Mouse (Mus musculus): ENCODE data around the gene Slc6a3. TPM values are rescaled to one million over a fixed set of nuclear protein-coding genes. Genes with fewer than 3 reads are reported as not detected.

Slc6a3 gene
- total RNA-seq, 2 experiments from 2014 or later: not detected

DNA sequence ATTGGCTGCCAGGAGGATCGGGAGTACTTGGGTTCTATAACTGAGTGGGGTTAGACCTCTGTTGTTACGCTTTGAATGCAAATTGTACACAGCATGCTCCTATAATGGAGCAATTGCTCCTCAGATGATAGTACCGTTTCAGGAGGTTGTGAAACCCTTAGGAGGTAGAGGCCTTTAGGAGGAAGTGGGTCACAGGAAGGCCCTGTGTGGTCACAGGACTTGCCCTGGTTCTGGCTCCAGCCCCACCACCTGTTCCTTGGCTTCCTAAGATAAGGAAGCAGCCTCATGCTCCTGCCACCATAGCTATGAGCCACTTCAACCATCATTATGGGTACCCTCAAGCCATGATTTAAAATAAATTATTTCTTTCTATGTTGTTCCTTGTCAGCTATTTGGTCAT is 54.9 kb downstream of the Slc6a3 start:
- no peak for DNase-seq

DNA sequence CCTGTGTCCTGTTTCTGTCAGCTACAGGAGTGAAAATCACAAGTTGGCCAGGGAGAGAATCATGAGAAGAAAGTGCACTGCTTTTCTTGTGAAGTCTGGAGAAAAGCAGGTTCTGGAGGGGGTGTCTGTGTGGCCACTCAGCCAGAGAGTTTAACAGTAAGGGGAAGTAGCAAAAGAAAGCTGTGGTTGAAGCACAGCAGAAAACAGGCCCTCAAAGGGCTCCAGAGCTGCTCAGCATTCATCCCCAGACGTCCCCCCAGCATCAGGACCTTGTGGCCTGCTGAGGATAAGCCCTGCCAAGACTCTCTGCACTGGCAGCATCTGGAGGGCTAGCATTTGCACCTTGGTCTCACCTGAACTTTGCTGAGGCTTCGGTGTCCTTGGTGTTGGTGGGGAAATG is 56.0 kb downstream of the Slc6a3 start:
- no peak for DNase-seq

- DNase-seq: no peak
Measured at GRCm38 (mm10) chr13:73596276-73596675, 59.7 kb downstream of the Slc6a3 start.

DNA sequence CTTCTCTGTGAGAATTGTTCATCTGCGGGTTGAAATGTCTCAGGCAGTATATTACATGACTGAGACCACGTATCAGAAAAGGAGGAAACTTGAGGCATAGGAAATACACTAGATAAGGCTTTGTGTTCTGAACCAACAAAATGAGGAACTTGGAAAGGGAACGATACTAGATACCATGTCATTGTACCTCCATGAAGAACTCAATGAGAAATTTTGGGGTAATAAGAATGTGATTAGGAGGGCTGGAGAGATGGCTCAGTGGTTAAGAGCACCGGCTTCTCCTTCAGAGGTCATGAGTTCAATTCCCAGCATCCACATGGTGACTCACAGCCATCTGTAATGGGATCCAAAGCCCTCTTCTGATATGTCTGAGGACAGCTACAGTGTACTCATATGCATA is 63.7 kb downstream of the Slc6a3 start:
- DNase-seq: no peak

DNA sequence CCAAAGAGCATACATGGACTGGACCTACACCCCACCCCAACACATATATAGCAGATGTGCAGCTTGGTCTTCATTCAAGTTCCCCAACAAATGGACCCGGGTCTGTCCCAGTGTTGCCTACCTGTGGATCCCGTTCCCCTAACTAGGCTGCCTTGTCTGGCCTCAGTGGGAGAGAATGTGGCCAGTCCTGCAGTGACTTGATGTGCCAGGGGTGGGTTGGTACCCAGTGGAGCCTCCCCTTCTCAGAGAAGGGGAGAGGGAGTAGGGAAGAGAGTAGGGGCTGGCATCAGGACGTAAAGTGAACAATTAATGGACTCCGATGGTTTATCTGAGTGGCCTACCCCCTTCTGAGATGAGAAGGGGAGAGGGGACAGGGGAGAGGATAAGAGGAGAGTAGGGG is 66.5 kb downstream of the Slc6a3 start:
- DNase-seq: no peak

DNA sequence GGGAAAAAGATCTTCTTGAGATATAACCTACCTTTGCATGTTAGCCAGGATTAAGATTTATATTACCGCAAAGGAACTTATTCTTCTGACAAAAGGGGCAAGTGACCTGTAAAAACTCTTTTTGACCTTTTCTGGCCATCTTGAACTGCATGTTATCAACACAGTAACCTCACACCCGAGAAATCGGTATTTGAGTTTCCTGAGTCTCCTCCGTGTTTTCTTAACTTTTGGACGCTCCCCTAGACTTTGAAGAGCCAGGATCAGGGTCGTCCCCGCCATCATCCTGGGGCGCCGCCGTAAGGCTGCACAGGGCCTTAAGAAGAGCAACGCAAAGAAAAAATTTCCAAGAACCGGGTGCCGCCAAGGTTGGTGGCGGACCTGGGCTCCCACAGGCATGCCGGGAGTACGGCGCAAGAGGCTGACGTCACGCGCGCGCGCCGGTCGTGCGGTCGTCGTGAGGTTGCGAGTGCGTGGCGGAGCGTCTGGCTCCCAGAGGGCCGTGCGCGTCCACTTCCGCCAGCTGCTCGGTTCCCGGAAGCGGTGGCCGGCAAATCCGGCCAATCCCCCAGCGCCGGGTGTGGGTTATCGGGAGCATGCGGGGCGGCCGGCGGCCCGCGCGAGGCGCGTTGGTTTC is 67.1 kb downstream of the Slc6a3 start, which contains the start of gene Clptm1l:
Gene Clptm1l (plus strand): TSS at position 485 of the 634 bp plus-strand sequence.
- peak; percentile 97 to 98 for DNase-seq

- no peak for DNase-seq
Measured at GRCm38 (mm10) chr13:73604156-73604957, 67.8 kb downstream of the Slc6a3 start.

- peak; percentile 42 to 62 for DNase-seq
Measured at GRCm38 (mm10) chr13:73618406-73618805, 81.9 kb downstream of the Slc6a3 start.

DNA sequence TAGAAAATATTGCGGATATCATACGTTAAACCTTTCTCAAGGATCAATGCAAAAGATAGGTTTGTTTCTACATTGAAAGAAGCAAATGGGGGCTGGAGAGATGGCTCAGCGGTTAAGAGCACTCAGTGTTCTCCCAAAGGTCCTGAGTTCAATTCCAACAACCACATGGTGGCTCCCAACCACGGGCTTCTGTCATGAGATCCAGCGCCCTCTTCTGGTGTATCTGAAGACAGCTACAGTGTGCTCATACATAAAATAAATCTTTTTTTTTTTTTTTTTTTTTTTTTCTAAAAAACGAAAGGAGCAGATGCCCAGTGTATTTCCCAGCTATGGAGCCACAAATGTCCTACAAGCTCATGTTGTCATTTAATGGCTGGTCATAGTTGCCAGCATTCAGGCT is 84.1 kb downstream of the Slc6a3 start:
- DNase-seq: no peak

GRCm38 (mm10) chr13:73626410-73626744 is 89.8 kb downstream of the Slc6a3 start:
- DNase-seq: no peak

DNA sequence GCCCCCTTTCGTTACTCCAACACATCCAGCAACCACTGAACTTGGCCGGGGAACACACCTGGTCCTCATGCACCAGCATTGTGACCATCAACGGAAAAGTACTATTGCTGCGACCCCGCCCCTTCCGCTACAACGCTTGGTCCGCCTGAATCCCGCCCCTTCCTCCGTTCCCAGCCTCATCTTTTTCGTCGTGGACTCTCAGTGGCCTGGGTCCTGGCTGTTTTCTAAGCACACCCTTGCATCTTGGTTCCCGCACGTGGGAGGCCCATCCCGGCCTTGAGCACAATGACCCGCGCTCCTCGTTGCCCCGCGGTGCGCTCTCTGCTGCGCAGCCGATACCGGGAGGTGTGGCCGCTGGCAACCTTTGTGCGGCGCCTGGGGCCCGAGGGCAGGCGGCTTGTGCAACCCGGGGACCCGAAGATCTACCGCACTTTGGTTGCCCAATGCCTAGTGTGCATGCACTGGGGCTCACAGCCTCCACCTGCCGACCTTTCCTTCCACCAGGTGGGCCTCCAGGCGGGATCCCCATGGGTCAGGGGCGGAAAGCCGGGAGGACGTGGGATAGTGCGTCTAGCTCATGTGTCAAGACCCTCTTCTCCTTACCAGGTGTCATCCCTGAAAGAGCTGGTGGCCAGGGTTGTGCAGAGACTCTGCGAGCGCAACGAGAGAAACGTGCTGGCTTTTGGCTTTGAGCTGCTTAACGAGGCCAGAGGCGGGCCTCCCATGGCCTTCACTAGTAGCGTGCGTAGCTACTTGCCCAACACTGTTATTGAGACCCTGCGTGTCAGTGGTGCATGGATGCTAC is 90.4 kb downstream of the Slc6a3 start, which contains the start of gene Tert:
Gene Tert (plus strand): TSS at position 167 of the 805 bp plus-strand sequence.
- DNase-seq: peak; percentile 31 to 32

Other genes starting within 250 kb of the Slc6a3 start
- gene Mrpl36, start 208.2 kb upstream of the Slc6a3 start, total RNA-seq (2021): 10 to 100 TPM; 57.0 to 61.7 TPM
- gene Ndufs6, start 208.2 kb upstream of the Slc6a3 start, total RNA-seq (2021): 1,000 to 10,000 TPM; 1,249 to 1,336 TPM
- 10 to 100 TPM in 1 of 2 experiments, 1 to 10 TPM in 1; 9.0 to 10.8 TPM for gene Lpcat1, start 69.5 kb upstream of the Slc6a3 start, total RNA-seq (2021)
- 10 to 100 TPM; 56.6 to 63.9 TPM for gene Clptm1l, start 67.3 kb downstream of the Slc6a3 start, total RNA-seq (2021)
- under 1 TPM in 1 of 2 experiments, not detected in 1; 0.15 TPM for gene Tert, start 90.2 kb downstream of the Slc6a3 start, total RNA-seq (2021)
- gene Slc6a18, start 141.3 kb downstream of the Slc6a3 start, total RNA-seq (2021): not detected
- under 1 TPM in 1 of 2 experiments, not detected in 1; 0.28 TPM for gene Slc6a19, start 168.1 kb downstream of the Slc6a3 start, total RNA-seq (2021)
- gene Slc12a7, start 196.3 kb downstream of the Slc6a3 start, total RNA-seq (2021): 100 to 1,000 TPM; 189 to 209 TPM